Mouse (Mus musculus): ENCODE measurements around the gene Npas4. TPM values are rescaled to one million over a fixed set of nuclear protein-coding genes. Genes with fewer than 3 reads are reported as not detected.
A peak's percentile ranks its signal among the peaks of the same experiment; 100 is the strongest.
"Not testable (repeated sequence)": the region's sequence is repeated elsewhere in the genome, so short reads cannot be mapped to it uniquely, and the experiment has no call there.

Npas4 gene
- not detected in 2 replicates for total RNA-seq (2015; ENCODE audit: low replicate concordance)
- total RNA-seq (2017; ENCODE audit: low replicate concordance), result not detected in 2 replicates

GRCm38 (mm10) chr19:4990256-4990625, at the start of gene Npas4:
Gene Npas4, minus strand, starts transcription at chr19:4990316.
- no peak for ATAC-seq (replicated peaks; ENCODE audit: low FRiP score, poor library complexity, severe bottlenecking)

- no peak for ATAC-seq (replicated peaks; ENCODE audit: low FRiP score, poor library complexity, severe bottlenecking)
Measured at GRCm38 (mm10) chr19:5039301-5040114, 49.4 kb upstream of the Npas4 start.

- ATAC-seq (replicated peaks; ENCODE audit: low FRiP score, poor library complexity, severe bottlenecking), result peak; percentile 78
Measured at GRCm38 (mm10) chr19:5038709-5039156, 48.6 kb upstream of the Npas4 start, which contains the start of the genes B4gat1 and AC124502.3. Gene B4gat1, plus strand, starts transcription at chr19:5038826. Gene AC124502.3, plus strand, starts transcription at chr19:5038891.

DNA sequence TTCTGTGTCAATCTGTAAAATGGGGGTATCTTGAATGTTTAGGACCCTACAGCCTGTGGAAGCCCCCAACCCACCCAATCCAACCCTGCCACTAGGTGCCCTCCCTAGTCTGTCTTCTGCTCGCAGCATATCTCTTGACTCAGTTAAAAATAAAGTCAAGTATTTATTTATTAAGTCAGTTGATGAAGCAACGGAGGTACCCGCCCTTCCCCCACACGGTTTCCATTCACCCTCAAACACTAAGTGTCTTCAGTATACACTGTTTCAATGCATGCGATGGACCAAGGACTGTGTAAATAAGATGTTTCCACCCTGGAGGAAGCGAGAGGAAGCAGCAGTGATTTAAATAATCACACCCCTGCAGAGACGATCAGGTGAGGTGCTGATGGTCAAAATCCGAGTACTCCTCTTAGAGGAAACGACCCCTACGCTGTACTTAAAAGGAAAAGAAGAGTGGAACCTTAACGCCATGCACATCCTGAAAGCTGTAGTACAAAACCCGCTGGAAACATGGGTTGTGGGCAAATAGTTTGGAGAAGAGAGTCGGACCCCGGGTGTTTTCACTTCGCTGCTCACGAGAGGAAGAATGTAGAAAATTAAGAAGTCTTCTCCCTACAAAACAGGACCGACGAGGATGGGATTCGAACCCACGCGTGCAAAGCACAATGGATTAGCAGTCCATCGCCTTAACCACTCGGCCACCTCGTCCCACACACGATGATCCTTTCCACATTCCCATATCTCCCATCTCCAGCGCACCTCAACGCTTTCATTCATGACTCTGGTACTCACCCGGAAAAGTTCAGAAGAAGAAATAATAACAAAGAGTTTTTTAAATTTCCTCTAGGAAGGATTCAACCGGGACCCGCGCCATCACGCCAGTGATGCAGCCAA, 47.8 kb upstream of the Npas4 start:
- no peak for ATAC-seq (replicated peaks; ENCODE audit: low FRiP score, poor library complexity, severe bottlenecking)

DNA sequence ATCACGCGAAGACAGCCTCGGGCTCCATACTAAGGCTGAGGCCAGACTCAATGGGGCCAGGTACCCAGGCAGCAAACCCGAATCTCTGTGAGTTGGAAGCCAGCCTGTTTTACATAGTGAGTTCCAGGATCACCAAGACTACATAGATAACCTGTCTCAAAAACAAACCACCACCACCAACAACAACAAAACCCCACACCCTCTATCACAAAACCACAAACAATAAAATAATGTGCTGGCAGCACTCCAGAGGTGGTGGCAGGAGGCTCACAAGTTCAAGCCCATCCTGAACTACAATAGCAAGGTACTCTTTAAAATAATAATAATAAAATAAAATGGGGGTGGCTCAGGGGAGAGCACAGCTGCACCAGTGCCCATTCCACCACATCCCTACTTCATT, 46.5 kb upstream of the Npas4 start:
- no peak for ATAC-seq (replicated peaks; ENCODE audit: low FRiP score, poor library complexity, severe bottlenecking)

- ATAC-seq (replicated peaks; ENCODE audit: low FRiP score, poor library complexity, severe bottlenecking), result no peak
Measured at GRCm38 (mm10) chr19:5032686-5033085, 42.6 kb upstream of the Npas4 start.

GRCm38 (mm10) chr19:5026111-5026510, 36.0 kb upstream of the Npas4 start:
- no peak for ATAC-seq (replicated peaks; ENCODE audit: low FRiP score, poor library complexity, severe bottlenecking)

GRCm38 (mm10) chr19:5023621-5024479, 33.7 kb upstream of the Npas4 start, which contains the start of gene Slc29a2:
Gene Slc29a2, plus strand, starts transcription at chr19:5023860.
- ATAC-seq (replicated peaks; ENCODE audit: low FRiP score, poor library complexity, severe bottlenecking), result peak; percentile 90

DNA sequence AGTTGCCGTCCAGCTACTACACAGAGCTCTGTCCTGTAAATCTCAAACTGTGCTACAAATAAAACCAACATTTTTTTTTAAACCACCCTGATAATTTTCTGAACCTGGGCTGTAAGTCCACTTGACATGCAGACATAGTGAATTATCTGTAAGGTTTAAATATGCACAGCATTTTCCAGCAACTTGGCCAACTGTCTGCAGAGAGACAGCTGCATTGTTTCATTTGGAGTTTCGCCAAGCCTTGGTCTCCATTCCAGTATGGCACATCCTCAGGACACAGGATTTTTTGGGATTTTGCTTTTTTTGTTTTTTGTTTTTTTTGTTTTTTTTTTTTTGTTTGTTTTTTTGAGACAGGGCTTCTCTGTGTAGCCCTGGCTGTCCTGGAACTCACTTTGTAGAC, 31.3 kb upstream of the Npas4 start:
- ATAC-seq (replicated peaks; ENCODE audit: low FRiP score, poor library complexity, severe bottlenecking), result no peak

GRCm38 (mm10) chr19:5018191-5018590, 28.1 kb upstream of the Npas4 start:
- ATAC-seq (replicated peaks; ENCODE audit: low FRiP score, poor library complexity, severe bottlenecking), result no peak

GRCm38 (mm10) chr19:5017611-5018010, 27.5 kb upstream of the Npas4 start:
- no peak for ATAC-seq (replicated peaks; ENCODE audit: low FRiP score, poor library complexity, severe bottlenecking)

DNA sequence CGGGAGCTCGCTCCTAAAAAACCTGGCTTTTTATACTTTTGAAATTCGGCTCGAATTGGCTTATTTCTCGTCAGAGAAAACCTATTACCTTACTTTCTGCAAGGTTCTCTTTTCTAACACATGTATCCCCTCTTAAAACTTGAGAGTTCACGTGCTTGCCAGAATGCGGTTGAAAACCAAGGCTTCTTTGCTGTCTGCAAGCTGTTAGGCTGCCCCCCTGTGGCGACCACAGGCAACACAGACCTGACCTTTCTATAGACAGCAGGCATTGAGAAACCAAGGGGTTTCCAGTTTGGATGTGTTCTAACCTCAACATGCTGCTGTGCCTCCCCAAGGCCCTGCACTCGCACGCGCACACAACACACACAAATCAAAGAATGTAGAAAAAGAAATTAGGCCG, 26.7 kb upstream of the Npas4 start:
- ATAC-seq (replicated peaks; ENCODE audit: low FRiP score, poor library complexity, severe bottlenecking), result peak; percentile 71

GRCm38 (mm10) chr19:5016221-5016742, 26.2 kb upstream of the Npas4 start:
- ATAC-seq (replicated peaks; ENCODE audit: low FRiP score, poor library complexity, severe bottlenecking), result no peak

GRCm38 (mm10) chr19:5014961-5015398, 24.9 kb upstream of the Npas4 start:
- no peak for ATAC-seq (replicated peaks; ENCODE audit: low FRiP score, poor library complexity, severe bottlenecking)

GRCm38 (mm10) chr19:5013138-5013537, 23.0 kb upstream of the Npas4 start:
- no peak for ATAC-seq (replicated peaks; ENCODE audit: low FRiP score, poor library complexity, severe bottlenecking)

DNA sequence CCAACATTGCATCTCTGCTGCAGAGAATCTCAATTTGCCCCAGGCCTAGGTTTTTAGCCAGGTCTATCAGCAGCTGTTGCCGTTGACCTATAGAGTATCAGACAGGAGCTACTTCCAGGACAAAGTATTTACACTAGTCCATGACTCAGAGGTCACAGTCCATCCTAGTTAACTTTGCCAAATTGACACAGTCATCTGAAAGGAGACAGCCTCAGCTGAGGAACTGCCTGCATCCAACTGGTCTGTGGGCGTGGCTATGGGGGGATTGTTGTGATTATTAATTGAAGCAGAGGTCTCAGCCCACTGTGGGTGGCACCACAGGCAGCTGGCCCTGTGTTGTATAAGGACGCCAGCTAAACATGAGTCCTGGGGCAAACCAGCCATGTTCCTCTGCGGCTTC, 14.8 kb upstream of the Npas4 start:
- no peak for ATAC-seq (replicated peaks; ENCODE audit: low FRiP score, poor library complexity, severe bottlenecking)

- ATAC-seq (replicated peaks; ENCODE audit: low FRiP score, poor library complexity, severe bottlenecking), result not testable (repeated sequence)
Measured at GRCm38 (mm10) chr19:5003644-5004043, 13.5 kb upstream of the Npas4 start.

GRCm38 (mm10) chr19:5001666-5002406, 11.7 kb upstream of the Npas4 start:
- ATAC-seq (replicated peaks; ENCODE audit: low FRiP score, poor library complexity, severe bottlenecking), result peak; percentile 71
